Mouse (Mus musculus) hindbrain, postnatal 0 days (tissue): Measurements from ENCODE around the gene Ush2a. TPM values are rescaled to one million over a fixed set of nuclear protein-coding genes. Genes with fewer than 3 reads are reported as not detected.
A peak's percentile ranks its signal among the peaks of the same experiment; 100 is the strongest.

Experiments used
- ATAC-seq: fragments of 200-750 bp; cut with Nextera tagmentation; 2 replicates; pipeline ENCODE4 v1.8.0; 2017; ENCODE audit warnings: mild to moderate bottlenecking, moderate TSS enrichment, moderate library complexity
- DNase-seq: peaks from one replicate; pipeline ENCODE4 v3.0.0-alpha.2; 2015; ENCODE audit warnings: low spot score
- H3K27ac ChIP-seq: fragments of 300-500 bp; sonication (generic); 2 replicates; pipeline ENCODE4 v1.5.1; 2014; ENCODE audit warnings: mild to moderate bottlenecking
- H3K27me3 ChIP-seq: fragments of 300-500 bp; sonication (generic); 2 replicates; pipeline ENCODE4 v1.6.1; 2014; ENCODE audit warnings: low read length, mixed read lengths; ENCODE audit not compliant: insufficient read depth
- H3K36me3 ChIP-seq: fragments of 300-500 bp; sonication (generic); 2 replicates; pipeline ENCODE4 v1.6.1; 2014; ENCODE audit warnings: low read length, mixed read lengths; ENCODE audit not compliant: insufficient read depth
- H3K4me1 ChIP-seq: fragments of 300-500 bp; sonication (generic); 2 replicates; pipeline ENCODE4 v1.6.1; 2014; ENCODE audit warnings: antibody characterized with exemption, low read length, mixed read lengths; ENCODE audit not compliant: insufficient read depth
- H3K4me2 ChIP-seq: fragments of 300-500 bp; sonication (generic); 2 replicates; pipeline ENCODE4 v1.6.1; 2014; ENCODE audit warnings: low read depth, mild to moderate bottlenecking, low read length, moderate library complexity, mixed read lengths
- H3K4me3 ChIP-seq: fragments of 300-500 bp; sonication (generic); 2 replicates; pipeline ENCODE4 v1.5.1; 2014; ENCODE audit warnings: low read length
- H3K9ac ChIP-seq: fragments of 300-500 bp; sonication (generic); replicated peaks from 2 replicates; pipeline ENCODE4 v1.6.1; 2014; ENCODE audit warnings: mild to moderate bottlenecking, low read length, moderate library complexity, mixed read lengths
- H3K9me3 ChIP-seq: fragments of 300-500 bp; sonication (generic); 2 replicates; pipeline ENCODE4 v1.6.1; 2016; ENCODE audit warnings: low read length, mixed read lengths
- CTCF ChIP-seq: IDR thresholded peaks from 2 replicates; pipeline ENCODE4 v1.5.1; 2016; ENCODE audit warnings: antibody characterized with exemption, control low read depth, low read depth
- WGBS: fragments of 180-500 bp; shearing (Covaris S2); extraction: QIAGEN DNeasy Blood & Tissue Kit; methylation state at CpG from one replicate; pipeline ENCODE4 v1.1.7; 2014; 5-methylcytosine and 5-hydroxymethylcytosine counted together
- polyA plus RNA-seq: library from polyadenylated mRNA; unstranded; fragments of >200 nt; fragmentation: Nextera tagmentation; extraction: Ambion mirVana; gene quantifications from 2 replicates; pipeline ENCODE4 v1.2.1, GENCODE M21; 2015
- total RNA-seq: library from RNA; depleted of rRNA; stranded (reverse); fragments of >200 nt; gene quantifications from 2 replicates; pipeline ENCODE4 v1.2.3, GENCODE M21; 2014

Gene Ush2a
- total and polyA plus RNA-seq, 2 experiments from 2014 or later = 0.44 to 1.5 TPM

DNA sequence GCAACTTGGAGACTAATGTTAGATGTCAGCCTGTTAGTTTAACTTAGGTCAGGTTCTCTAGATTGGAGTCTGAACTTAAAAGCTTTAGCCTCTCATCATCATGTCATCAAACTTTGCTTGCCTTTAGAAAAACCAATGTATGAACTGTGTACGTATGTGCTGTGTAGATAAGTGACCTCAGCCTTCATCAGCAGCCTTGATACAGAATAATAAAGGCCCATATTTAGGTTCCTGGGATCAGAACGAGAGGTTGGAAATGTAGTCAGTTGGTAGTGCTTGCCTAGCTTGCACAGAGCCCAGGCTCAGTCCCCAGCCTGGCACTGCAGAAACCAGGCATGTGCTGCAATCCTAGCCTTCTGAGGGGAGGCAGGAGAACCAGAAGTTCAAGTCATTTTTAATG is 562.4 kb downstream of the Ush2a start:
- WGBS = 90% methylated on average over 2 of the region's 2 CpGs
- no peak for ATAC-seq
- H3K9me3 ChIP-seq = no peaks in the 10 kb centered on the region
- H3K4me3 ChIP-seq = no peak overlapping the region
- no peak overlapping the region for H3K27ac ChIP-seq
- no peaks in the 10 kb centered on the region for H3K36me3 ChIP-seq
- no peak overlapping the region for H3K4me2 ChIP-seq
- no peaks in the 10 kb centered on the region for H3K27me3 ChIP-seq
- no peak for DNase-seq
- H3K9ac ChIP-seq = no peak overlapping the region
- TF ChIP-seq CTCF = no peak
- no peaks in the 10 kb centered on the region for H3K4me1 ChIP-seq

GRCm38 (mm10) chr1:188824878-188825532 is 563.2 kb downstream of the Ush2a start:
- Histone ChIP-seq H3K27ac (no peak overlapping the region), H3K36me3 (no peaks in the 10 kb centered on the region), H3K9ac (no peak overlapping the region), H3K4me1 (no peaks in the 10 kb centered on the region), H3K4me2 (no peak overlapping the region), H3K27me3 (no peaks in the 10 kb centered on the region), H3K4me3 (no peak overlapping the region), H3K9me3 (no peaks in the 10 kb centered on the region)
- ATAC-seq = no peak
- DNase-seq = no peak
- no peak for TF ChIP-seq CTCF
- 79% methylated on average over 8 of the region's 8 CpGs for WGBS

DNA sequence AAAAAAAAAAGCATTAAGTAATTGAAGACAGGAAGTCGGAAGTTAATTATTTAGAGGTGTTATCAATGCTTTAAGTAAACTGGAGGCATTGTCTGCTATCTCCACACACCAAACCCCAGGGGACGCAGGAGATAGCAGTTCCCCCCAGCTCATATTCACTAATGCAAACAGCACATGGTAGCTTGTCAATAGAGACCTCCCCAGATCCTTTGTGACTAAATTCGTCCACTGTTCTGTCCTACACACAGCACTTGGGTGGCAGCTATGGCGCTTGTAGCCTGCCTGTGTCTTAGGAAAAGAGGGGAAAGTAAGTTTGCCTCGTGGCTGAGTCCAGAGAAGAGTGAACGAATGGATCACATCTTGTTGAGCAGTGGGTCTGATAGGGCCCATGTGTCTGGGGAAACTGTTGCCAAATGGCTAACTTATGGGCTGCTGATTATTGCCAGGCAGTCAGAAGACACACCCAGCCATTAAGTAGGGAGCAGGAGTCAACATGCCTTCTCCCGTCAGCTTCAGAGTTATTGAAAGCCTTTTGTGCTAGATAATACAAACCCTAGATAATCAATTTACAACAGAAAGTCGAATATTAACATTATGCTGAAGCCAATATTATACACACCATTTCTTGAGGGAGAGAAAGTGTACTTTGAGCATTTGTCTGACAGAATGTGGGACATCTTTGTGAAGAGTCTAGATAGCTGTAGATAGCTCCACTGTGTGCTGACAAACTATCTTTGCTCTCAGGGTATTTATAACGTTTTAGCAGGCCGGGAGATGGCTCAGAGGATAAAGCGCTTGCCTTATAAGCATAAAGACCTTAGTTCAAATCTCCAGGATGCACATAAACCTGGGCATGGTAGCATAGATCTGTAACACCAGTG is 568.9 kb downstream of the Ush2a start:
- no peaks in the 10 kb centered on the region for H3K4me1 ChIP-seq
- TF ChIP-seq CTCF = no peak
- H3K27ac ChIP-seq = no peak overlapping the region
- no peak overlapping the region for H3K4me3 ChIP-seq
- ATAC-seq (no peak), DNase-seq (no peak)
- H3K36me3 ChIP-seq = no peaks in the 10 kb centered on the region
- no peak overlapping the region for H3K9ac ChIP-seq
- no peaks in the 10 kb centered on the region for H3K9me3 ChIP-seq
- H3K27me3 ChIP-seq = no peaks in the 10 kb centered on the region
- WGBS = 64% methylated on average over 11 of the region's 11 CpGs
- no peak overlapping the region for H3K4me2 ChIP-seq

DNA sequence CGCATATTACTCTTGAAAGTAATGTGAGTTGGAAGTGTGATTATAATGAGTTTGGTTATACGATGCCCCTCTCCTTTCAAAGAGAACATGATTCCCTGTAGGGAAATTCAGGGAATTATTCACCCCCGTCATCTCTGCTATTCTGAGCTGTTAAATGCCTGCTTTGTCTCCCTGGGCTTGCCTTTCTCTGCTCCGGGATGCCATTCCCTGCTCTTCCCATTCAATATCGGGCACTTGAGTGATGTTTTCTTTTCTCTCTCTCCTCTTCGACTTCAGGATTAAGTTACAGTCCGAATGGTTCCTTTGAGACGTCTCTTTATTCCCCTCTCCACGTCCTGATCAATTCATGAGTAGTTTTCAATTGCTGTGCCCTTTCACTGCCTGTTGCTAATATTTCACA is 572.1 kb downstream of the Ush2a start:
- no peak for DNase-seq
- no peak for ATAC-seq
- no peak overlapping the region for H3K27ac ChIP-seq
- H3K36me3 ChIP-seq = no peaks in the 10 kb centered on the region
- no peaks in the 10 kb centered on the region for H3K4me1 ChIP-seq
- no peak overlapping the region for H3K4me3 ChIP-seq
- 10% methylated on average over 9 of the region's 9 CpGs for WGBS
- H3K4me2 ChIP-seq = peak overlapping the region; percentile 21; the same call in 1 of the 2 replicates
- no peak overlapping the region for H3K9ac ChIP-seq
- no peaks in the 10 kb centered on the region for H3K9me3 ChIP-seq
- TF ChIP-seq CTCF = no peak
- H3K27me3 ChIP-seq = no peaks in the 10 kb centered on the region

DNA sequence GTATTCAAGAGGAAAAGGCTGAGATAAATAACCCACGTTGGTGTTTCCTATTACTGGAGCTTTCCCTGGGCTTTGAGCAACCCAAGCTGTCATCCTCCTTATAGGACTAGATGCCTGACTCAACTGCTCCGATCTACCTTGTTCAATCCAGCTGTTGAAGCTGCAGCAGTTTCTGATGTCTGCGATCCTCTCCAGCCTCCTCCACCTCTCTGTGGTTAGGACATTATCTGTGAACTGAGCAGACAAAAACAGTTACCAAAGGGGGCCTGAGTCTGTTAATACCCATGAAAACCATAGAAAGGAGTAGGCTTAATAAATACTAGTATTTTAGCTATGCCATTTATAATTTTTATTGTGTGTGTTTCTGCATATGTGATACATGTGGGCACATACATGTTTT is 572.9 kb downstream of the Ush2a start:
- no peak overlapping the region for H3K4me3 ChIP-seq
- no peaks in the 10 kb centered on the region for H3K36me3 ChIP-seq
- H3K9ac ChIP-seq = no peak overlapping the region
- no peak for TF ChIP-seq CTCF
- 69% methylated on average over 3 of the region's 3 CpGs for WGBS
- no peaks in the 10 kb centered on the region for H3K27me3 ChIP-seq
- H3K27ac ChIP-seq = no peak overlapping the region
- DNase-seq (no peak), ATAC-seq (no peak)
- no peaks in the 10 kb centered on the region for H3K9me3 ChIP-seq
- no peak overlapping the region for H3K4me2 ChIP-seq
- no peaks in the 10 kb centered on the region for H3K4me1 ChIP-seq

- Histone ChIP-seq H3K4me2 (no peak overlapping the region), H3K4me1 (no peaks in the 10 kb centered on the region), H3K9ac (no peak overlapping the region), H3K4me3 (no peak overlapping the region), H3K27me3 (no peaks in the 10 kb centered on the region), H3K9me3 (no peaks in the 10 kb centered on the region), H3K27ac (no peak overlapping the region), H3K36me3 (no peaks in the 10 kb centered on the region)
- 92% methylated on average over 5 of the region's 5 CpGs for WGBS
- no peak for ATAC-seq
- no peak for TF ChIP-seq CTCF
- DNase-seq = no peak
These were observed 575.9 kb downstream of the Ush2a start for GRCm38 (mm10) chr1:188837613-188838295.
